Mouse (Mus musculus) left cerebral cortex, postnatal 10 days (tissue): ENCODE results near the gene Iqgap2. TPM values are rescaled to one million over a fixed set of nuclear protein-coding genes. Genes with fewer than 3 reads are reported as not detected.

ENCODE experiments used
- DNase-seq, 2 experiments: peaks; one replicate each; pipeline ENCODE4 v3.0.0; 2021 to 2022; ENCODE audit warnings: low spot score in 2 of 2, mixed read lengths in 1 of 2; ENCODE audit errors: extremely low spot score in 1 of 2
- intact Hi-C: fragments of 180-260 bp; cut with DNase I; formaldehyde crosslinking; loops from one replicate; pipeline ENCODE4 v1.15.1; 2025
- total RNA-seq, 2 experiments: library from RNA; stranded (reverse); gene quantifications; 2 replicates each; pipeline ENCODE4 v1.2.3; 2021

The Iqgap2 gene
- total RNA-seq, 2 experiments from 2014 or later: 10.9 TPM

- intact Hi-C loops: no loop called here
- DNase-seq: no peak
These were observed 94.2 kb downstream of the Iqgap2 start for GRCm38 (mm10) chr13:95797530-95797929.

DNA sequence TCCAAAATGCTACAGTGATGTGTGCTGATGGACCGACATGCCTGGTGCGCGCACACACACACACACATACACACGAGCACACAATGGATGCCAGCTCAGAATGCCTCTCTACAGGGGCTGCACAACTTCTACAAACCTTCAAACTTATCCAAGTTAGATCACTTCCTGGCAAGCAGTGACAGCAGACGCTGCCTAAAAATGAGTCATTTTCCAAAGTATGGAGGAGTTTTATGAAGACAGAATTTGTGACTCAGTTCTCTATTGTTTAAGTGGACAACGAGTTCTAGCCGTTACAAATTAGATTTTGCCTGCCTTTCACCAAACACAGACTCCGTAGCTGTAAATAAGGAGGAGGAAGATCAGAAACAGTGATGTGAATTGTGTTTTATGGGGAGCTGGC, 97.4 kb downstream of the Iqgap2 start:
- no peak for DNase-seq
- intact Hi-C loops: no loop called here

DNA sequence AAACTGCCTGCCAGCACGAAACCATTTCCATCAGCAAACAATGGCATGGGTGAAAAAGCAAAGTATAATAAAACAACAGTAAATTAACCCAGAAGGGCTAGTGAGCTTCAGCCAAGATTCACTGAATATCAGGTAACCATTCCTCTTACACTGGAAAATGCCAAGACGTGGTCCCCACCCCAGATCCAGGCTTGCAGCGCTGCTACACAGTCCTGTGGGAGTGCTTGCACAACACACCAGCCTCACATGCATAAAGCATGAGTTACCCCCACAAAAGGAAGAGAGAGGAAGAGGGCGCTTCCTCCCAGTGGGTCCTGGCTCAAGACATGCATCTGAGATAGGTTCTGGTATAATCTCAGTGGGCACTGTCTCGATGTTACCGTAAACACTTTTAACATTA, 100.8 kb downstream of the Iqgap2 start:
- no peak for DNase-seq
- intact Hi-C loops: no loop called here

GRCm38 (mm10) chr13:95788631-95789376, 102.9 kb downstream of the Iqgap2 start:
- DNase-seq: peak; percentile 35

GRCm38 (mm10) chr13:95782969-95783332, 108.8 kb downstream of the Iqgap2 start:
- DNase-seq: no peak
- intact Hi-C loops: no loop called here

More at GRCm38 (mm10) chr13:95788631-95789376, 102.9 kb downstream of the Iqgap2 start:
- intact Hi-C loops: no loop called here

GRCm38 (mm10) chr13:95782311-95782968, 109.3 kb downstream of the Iqgap2 start:
- intact Hi-C loops: no loop called here

GRCm38 (mm10) chr13:95780038-95780437, 111.7 kb downstream of the Iqgap2 start:
- DNase-seq: no peak
- intact Hi-C loops: no loop called here

More at GRCm38 (mm10) chr13:95782311-95782968, 109.3 kb downstream of the Iqgap2 start:
- no peak for DNase-seq

GRCm38 (mm10) chr13:95779261-95779660, 112.5 kb downstream of the Iqgap2 start:
- DNase-seq: no peak
- intact Hi-C loops: no loop called here

DNA sequence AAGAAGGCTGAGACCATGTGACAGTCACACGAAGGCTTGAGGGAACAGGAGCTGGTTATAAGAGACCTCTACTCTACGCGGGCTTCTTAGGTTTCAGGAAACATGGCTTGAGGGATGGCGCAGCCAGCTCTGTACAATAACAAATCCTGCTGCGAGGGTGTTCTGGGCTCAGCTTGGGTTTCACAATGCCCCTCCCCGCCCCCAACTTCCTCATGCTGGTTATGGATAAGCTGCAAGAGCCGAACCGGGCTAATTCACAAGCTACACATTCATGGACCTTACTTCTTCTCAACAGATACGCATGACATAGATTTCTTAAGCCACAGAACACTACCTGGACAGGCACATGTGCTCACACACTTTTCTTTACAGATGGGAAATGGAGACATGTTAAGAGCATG, 113.0 kb downstream of the Iqgap2 start:
- DNase-seq: peak in 1 of 2 experiments; percentile 40
- intact Hi-C loops: no loop called here

GRCm38 (mm10) chr13:95777651-95778391, 113.9 kb downstream of the Iqgap2 start:
- DNase-seq: no peak
- intact Hi-C loops: loop anchor here (2.0 kb wide), 1 partner anchor 115 kb away; no protein-coding TSS in a partner anchor

DNA sequence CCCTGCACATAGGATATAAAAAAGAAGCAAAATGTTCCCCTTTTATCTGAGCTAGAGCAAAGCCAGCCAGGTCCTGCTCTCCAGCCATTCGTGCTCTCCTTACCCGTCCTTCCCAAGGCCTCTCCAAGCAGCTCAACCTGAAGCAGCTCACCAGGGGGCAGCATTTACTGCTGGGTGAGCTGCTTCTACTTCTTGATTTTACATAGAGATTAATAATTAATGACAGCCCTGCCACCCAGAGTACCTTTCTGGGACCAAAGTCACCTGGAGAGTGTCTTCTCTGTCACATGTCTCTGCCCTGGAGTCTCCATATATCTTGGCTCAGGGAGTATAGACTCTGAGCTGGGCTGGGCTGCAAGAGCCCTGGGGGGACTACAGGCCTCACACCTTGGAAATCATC, 114.5 kb downstream of the Iqgap2 start:
- intact Hi-C loops: loop anchor here (2.0 kb wide), 1 partner anchor 116 kb away; no protein-coding TSS in a partner anchor
- DNase-seq: peak in 1 of 2 experiments; percentile 63

- intact Hi-C loops: no loop called here
- DNase-seq: no peak
These were observed 116.6 kb downstream of the Iqgap2 start for GRCm38 (mm10) chr13:95774966-95775696.

DNA sequence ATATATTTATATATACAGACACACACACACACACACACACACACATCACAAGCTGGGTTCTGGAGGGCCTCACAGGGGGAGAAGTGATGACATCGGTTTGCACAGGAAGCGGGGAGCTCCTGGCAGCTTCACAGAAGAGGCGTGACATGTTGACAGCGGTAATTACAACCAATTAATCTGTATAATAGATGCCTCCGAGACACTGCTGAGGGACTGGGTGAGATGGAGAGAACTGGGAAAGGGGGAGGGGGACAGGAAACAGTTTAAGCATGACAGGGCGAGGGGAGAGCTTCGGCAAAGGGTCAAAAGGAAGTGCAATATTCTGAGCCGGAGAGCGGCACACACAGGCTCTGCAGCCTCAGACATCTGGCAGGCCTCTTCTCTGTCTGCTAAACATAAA, 126.7 kb downstream of the Iqgap2 start:
- peak in 1 of 2 experiments; percentile 27 for DNase-seq
- intact Hi-C loops: no loop called here

GRCm38 (mm10) chr13:95763876-95764517, 127.7 kb downstream of the Iqgap2 start:
- no peak for DNase-seq
- intact Hi-C loops: no loop called here

GRCm38 (mm10) chr13:95759810-95760209, 131.9 kb downstream of the Iqgap2 start:
- DNase-seq: no peak
- intact Hi-C loops: no loop called here

DNA sequence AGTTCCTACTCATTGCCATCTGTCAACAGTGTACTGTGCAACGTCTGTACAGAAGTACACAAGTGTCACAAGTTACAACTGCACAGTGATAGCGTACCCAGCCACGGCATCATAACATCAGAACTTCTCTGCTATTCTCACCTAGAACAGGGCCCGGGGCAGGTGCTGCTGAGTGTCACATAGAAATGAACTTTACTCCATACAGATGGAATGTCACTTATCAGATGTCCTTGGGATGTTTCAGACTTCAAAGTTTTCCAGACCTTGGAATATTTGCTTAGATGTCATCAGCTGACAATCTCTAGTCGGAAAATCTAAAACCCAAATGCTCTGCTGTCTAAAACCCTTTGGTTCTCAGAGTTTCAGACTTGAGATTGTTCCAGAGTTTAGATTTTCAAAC, 137.4 kb downstream of the Iqgap2 start:
- DNase-seq: no peak
- intact Hi-C loops: no loop called here

GRCm38 (mm10) chr13:95752386-95752785, 139.3 kb downstream of the Iqgap2 start:
- no peak for DNase-seq
- intact Hi-C loops: no loop called here

- intact Hi-C loops: no loop called here
- DNase-seq: no peak
These were observed 144.2 kb downstream of the Iqgap2 start for GRCm38 (mm10) chr13:95747541-95747940.
